Mouse (Mus musculus) yolk sac, embryonic 10.5 days (tissue): ENCODE measurements at regions not wholly inside any gene's neighbourhood (a gene's known extent, or its start where the extent isn't known, plus 50 kb on each side); places are given as distances from the start of the nearest gene placed in this dataset.

Experiments
- DNase-seq: peaks from one replicate; pipeline ENCODE4 v3.0.0-alpha.2; 2017; ENCODE audit warnings: low spot score

DNA sequence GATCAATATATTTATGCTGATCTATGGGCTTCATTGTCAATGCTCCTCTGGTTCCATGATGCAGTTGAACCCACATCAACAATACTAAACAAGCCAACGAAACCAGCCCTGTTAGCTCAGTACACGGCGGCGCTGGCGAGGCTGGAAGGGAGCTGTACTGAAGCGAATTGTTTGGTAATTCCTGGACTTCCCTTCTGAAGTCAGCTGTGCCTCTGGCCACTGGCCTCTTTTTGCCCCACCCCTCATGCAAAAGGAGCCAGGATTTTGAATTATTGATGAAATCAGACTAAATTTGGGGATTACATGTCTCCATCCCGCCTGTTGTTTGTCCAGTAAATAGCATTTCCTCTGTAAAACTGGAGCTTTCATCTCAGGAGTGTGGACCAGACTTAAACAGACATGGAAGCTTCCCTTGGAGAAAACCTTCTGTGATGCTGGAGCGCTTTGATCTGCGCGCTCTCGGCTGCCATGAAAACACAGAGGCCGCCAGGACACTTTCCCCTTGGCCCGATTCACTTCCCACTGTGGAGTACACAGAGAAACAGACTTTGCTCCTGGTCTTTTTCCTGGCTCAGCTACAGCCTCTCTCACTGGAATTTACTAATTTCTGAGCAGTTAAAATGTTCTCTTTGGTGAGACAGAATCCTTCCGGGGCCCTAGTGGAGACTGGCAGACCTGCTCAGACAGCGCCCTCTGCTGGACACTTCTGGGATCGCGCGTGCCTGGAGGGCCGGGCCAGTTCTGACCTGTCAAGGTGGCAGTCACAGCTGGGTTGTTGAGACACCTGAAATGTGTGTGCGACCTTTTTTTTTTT is 412.9 kb upstream of the Gm6657 start:
- DNase-seq = peak; percentile 70

- DNase-seq = no peak
Observed at GRCm38 (mm10) chr12:77783909-77784308, 410.1 kb upstream of the Gm6657 start.

DNA sequence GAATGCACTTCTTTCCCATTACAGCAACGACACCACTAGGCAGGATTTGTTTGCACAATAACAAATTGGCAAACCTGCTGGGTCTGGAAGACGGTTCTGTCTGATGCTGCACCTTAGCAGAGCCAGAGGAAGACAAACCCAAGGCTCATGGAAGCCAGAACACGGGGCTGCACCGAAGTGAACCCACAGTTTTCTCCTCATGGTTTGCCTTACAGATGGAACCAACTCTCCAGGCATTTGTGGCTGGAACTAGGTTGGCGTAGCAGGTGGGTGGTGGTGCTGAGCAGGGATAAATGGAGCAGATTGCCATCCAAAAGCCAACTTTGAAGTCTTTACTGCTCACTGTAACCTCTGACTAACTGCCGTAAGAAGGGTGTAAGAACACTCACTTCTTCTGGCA is 408.4 kb upstream of the Gm6657 start:
- DNase-seq = no peak

- DNase-seq = no peak
Observed at GRCm38 (mm10) chr12:77786678-77787077, 407.4 kb upstream of the Gm6657 start.

DNA sequence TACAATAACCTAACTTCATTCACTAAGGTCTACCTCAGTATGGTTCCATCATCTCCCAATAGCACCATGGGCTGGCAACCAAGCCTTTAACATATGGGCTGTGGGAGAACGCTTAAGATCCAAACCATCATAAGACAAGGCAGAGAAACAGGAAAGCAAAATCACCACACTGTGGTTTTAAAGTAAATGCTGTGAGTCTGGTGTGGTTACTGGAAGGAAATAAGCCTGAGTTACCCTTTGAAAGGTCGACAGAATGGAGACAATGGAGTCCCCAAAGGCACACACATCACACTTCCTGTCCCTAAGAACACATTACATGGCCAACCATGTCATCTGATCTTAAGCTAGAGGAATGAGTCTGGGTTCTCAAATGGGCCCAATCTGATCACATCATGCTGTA is 405.8 kb upstream of the Gm6657 start:
- DNase-seq = no peak

- no peak for DNase-seq
Observed at GRCm38 (mm10) chr12:77789427-77789826, 404.6 kb upstream of the Gm6657 start.

DNA sequence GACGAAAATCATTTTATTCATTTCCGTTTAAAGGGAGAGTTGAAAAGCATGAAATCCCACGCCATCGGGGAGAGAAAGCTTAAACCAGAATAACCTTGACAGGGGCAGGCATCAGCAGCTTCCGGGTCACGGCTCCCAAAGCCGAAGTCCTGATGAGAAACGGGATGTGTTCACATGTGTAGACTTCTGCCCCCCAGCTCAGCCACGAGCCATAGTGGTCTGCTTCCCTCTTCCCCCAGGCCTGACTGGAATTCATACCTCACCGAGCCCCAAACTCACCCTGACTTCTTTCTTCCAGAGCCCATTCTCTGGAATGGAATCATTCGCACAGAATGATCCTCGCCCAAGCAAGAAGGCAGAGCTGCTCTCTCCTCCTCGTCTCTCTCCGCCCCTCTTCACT is 404.2 kb upstream of the Gm6657 start:
- DNase-seq = no peak

DNA sequence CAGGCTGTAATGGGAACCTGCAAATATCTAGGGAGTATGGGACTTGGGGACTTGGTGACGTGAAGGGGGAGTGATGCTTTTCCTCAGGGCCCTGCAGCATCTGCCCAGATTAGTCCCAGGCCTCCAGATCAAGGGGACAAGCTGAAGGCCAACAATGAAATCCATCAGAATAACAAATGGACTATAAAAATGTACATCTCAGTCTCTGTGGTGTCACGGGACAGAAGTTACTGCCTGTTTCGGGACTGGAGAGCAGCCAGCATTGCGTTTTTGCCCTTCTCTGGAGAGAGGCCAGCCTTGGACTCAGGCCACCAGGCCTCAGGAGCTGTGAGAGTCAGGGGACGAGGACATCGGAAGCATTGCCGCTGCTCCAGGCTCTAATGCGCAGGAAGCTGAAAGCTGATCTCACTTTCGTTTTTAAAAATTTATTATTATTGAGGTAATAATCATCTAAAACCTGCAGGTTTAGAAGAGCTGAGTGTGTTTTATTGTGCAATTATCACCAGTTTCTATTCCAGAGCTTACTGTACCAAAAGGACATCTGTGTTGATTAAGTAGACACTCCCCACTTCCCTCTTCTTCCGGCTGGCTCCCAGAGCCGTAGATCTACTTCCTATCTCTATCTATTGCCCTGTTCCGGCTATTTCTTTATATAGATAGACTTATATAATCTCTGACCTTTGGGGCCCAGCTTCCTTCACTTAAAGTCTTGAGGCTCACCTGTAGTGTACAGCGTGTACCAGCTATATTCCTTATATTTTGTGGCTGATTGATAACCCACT is 403.0 kb upstream of the Gm6657 start:
- no peak for DNase-seq

- no peak for DNase-seq
Observed at GRCm38 (mm10) chr12:77798516-77798915, 395.5 kb upstream of the Gm6657 start.

DNA sequence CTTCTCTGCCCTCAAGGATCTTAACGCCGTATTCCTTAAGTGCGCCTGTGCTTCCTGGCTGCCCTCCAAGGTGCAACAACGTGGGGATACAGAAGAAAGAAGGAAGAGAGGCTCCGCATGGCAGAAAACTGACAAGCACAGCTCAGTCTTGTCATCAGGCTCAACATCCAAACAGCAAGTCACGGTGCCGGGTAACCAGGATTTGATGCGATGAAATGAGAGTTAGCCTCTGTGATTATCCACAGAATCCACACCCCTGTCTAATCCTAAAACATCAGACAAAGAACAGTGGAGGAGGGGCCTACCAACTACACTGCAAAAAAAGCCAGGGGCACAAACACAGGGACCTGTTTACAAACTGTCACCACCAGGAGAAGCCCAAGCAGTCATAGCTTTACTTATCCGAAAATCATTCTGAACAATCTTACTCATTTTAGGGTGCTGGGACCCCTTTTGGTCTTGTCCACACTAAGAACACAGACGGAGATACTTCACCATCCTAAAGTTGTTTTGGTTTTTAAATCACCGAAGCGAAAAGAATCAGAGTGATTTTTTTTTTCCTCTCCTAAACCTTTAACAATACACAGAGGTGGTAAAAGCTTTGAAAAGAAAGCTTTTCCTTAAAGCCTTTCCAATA is 394.8 kb upstream of the Gm6657 start:
- no peak for DNase-seq

DNA sequence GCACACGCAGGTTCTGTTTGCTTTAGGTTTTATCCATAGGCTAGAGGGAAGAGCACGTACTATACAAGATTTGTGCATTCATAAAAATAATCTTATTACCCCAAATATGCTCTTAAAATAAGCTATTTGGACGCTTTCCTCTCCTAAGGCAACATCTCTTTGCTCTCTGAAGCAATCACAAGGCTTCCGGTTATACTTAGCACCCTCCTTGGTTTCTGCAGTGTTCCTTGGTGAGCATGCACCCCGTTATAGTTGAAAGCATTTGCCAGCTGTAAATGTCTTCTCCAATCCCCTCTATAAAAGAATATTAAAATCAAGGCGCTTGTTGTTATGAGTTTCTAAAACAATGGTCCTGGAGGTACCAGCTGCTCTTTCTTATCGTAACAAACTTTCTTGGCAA is 386.4 kb upstream of the Gm6657 start:
- no peak for DNase-seq

- no peak for DNase-seq
Observed at GRCm38 (mm10) chr12:77811276-77811675, 382.8 kb upstream of the Gm6657 start.

- DNase-seq = no peak
Observed at GRCm38 (mm10) chr12:77819456-77819855, 374.6 kb upstream of the Gm6657 start.

DNA sequence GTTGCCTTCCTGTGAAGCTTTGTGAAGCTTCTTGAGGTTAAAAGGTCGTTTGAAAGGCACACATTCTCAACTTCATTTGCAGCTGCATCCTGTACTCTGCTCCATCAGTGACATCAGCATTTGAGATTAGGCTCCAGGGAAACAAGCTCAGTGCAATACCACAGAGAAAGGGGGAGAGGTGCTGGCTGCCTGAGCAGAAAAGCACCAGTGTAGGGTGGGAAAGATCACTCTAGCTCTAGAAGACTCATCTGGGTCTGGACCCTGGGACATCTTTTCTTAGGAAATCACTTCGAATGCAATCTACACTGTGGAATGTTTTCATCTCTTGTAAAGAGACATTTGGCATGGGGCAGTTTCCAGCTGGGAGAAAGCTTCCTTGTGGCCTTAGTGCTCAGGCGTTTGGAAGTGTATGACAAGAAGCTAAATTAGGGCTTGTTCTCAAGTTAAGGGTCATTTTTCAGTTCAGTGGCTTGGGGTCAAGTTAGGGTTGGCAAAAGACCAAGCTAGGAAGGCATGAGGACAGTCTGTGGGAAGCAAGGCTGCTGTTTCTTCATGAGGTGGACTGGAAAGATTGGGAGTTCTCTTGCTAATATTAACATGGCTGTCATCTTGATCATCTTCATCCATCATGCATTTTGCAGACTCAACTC is 370.5 kb upstream of the Gm6657 start:
- DNase-seq = no peak

DNA sequence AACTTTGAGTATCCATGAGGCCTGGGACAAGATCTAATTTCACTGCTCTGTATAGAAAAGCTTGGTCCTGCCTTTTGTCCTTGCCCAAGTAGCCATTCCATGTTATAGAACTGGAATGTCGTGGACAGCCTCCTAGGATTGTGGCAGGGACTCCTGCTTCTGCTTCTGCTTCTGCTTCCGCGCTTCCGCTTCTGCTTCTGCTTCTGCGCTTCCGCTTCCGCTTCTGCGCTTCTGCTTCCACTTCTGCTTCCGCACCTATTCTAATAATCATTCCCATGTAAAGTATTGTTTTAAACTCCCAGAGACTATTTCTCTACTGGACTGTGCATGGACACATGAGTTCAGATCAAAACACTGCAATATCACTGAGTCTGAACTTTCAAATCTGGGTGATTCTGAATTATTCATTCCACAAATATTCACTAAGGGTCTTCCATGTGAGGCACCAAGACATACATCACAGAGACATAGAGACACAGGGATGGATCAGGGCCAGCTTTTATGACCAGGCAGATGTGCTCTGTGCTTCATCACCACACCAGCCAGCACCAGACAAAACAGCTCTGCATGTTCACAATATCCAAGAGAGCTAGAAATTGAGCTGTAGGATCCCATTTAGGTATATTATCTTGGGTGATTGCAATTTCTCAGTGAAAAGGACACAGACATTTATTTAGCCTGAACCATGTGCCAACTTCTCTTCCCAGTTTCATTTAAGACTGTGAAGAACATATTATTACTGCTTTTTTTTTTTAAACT is 360.5 kb upstream of the Gm6657 start:
- no peak for DNase-seq

DNA sequence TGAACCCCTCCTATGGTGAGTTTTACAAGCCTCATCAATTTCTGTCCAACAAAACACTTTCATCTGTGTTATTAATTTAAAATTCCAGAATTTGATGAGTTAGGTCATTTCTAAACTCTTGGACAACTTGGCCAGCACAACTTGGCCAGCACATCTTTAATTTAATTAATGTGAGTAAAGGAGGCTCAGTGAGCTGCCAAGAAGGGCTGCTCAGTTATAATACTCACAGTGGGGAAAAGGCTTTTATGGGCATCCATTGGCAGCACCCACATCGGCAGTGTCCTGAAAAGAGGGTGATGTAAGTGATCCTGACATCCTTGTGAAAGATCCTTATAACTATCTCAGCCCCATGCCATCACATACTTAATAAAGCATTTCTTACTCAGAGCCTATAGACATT is 359.2 kb upstream of the Gm6657 start:
- no peak for DNase-seq

DNA sequence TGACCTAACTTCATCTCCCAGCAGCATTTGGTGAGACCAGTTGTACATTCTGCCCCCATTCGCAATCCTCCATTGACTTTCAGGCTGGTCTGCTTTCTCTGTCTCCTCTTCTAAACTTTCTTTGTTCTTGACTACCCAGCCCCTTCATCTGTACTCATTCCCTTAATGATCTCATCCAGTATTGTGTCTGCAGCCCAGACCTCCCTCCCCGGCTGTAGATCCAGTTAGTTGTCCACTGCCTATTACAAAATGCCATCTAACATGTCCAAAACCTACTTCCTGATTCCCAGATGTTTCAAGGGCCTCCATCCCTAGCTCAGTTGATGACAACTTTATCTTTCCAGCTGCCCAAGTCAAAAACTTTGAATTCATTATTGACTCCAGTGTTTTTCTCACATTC is 357.8 kb upstream of the Gm6657 start:
- DNase-seq = no peak

GRCm38 (mm10) chr12:77841844-77842415 is 352.1 kb upstream of the Gm6657 start:
- DNase-seq = no peak

DNA sequence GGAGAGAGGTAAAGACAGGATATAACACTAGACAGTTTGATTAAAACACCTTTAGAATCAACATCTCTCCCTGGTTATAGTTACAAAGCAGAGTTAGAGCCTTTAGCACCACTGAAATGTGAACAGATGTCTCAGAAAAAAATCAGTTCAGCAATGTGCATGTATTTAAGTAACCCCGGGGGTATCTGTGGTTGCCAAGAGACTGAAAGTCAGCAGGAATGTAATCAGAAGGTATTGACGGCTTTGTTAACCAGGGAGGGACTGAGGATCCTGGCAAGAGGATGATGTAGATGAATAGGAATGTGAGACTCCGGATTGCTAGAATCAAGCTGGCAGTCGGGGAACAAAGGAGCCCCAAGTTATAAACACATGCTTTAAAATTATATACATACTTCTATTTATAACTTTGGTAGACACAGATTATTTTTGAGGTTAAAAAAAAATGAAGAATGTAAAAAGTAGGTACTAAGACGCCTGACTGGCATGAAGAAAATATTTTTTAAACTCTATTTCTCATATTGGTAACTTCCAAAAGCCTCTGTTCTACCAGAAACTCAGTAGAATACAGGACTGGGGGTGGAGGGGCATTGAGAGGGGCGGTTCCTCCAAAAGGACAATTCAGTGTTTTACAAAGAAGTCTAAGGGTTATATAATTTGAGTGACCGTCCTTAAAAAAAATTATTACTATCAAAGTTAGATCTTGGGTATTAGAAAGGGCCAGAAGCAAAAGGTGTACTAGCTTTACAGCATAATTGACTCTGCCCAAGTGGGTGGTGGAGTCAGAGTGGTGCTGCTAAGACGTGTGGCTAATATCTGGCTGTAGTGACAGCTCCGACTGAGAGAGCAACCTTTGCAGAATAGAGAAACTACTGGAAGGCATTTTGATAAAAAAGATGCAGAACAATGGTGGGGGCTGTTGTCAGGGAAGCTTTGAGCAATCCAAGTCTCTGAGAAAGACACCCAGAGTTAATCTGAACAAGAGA is 341.2 kb upstream of the Gm6657 start:
- DNase-seq = peak; percentile 20
